Mouse (Mus musculus): Measurements from ENCODE around the gene Cox16.

- TF ChIP-seq CTCF (IDR thresholded peaks at IDR 0.05; ENCODE audit: low read depth, low read length) = no peak
- TF ChIP-seq POLR2A (IDR thresholded peaks at IDR 0.05; ENCODE audit: extremely low read depth, insufficient read depth, low read length) = no peak
Observed at GRCm38 (mm10) chr12:81331046-81331638, 153.8 kb downstream of the Cox16 start.
